Mouse (Mus musculus) lung, postnatal 0 days (tissue): Measurements from ENCODE around the gene Mgat5.

Experiments
- CTCF ChIP-seq: IDR thresholded peaks from 2 replicates; pipeline ENCODE4 v1.5.1; 2016; ENCODE audit warnings: antibody characterized with exemption, mild to moderate bottlenecking
- EP300 ChIP-seq: IDR thresholded peaks from 2 replicates; pipeline ENCODE4 v1.6.1; 2016; ENCODE audit warnings: antibody characterized with exemption, mild to moderate bottlenecking, control low read depth

DNA sequence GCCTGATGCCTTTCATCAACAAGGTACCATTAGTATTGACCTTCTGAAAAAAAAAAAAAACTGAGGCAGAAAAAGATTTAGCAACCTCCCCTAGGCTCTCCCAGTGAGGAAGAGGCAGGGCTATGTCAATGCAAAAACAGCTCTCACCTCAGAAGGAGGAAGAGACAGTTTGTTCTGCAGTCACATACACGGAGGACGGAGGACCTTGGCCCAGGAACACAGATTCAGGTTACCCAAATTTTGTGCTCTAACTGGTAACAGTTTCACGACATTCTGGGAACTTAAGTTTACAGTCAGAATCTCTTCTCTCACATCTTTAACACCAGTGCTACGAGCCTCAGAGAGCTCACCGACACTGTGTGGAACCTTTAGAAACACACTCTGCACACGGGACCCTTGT, 307.9 kb downstream of the Mgat5 start:
- no peak for TF ChIP-seq CTCF
- TF ChIP-seq EP300, result no peak
